Mouse (Mus musculus): Measurements from ENCODE around the gene Stx17. TPM values are rescaled to one million over a fixed set of nuclear protein-coding genes. Genes with fewer than 3 reads are reported as not detected.

The Stx17 gene
- total and polyA plus RNA-seq, 2 experiments from 2014 or later, result 24.6 to 26.8 TPM

DNA sequence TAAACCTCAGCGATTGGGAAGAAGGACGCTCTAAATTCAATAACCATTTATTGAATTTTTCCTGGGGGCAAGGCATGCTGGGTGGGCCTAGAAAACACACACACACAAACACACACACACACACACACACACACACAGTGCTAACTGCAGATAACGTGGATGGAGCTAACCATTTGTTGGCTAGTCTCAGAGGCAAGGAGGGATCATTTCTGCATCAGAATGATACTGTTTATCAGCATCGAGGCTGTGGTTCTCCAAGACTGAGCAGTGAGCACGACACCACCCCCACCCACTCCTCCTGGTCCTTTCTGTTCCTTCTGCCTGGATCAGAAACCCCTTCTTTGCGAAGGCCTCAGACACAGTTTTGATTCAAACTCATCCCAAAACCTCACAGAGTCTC is 38.1 kb upstream of the Stx17 start:
- H3K4me3 ChIP-seq (ENCODE audit: low read depth, low read length), result no peak overlapping the region
- WGBS, result 49% methylated on average over 6 of the region's 6 CpGs
- TF ChIP-seq CTCF (IDR thresholded peaks at IDR 0.05), result no peak
- DNase-seq (ENCODE audit: low spot score) (no peak), ATAC-seq (ENCODE audit: low FRiP score) (no peak)
- H3K4me1 ChIP-seq (ENCODE audit: insufficient read depth, low read length), result no peaks in the 10 kb centered on the region
- H3K9ac ChIP-seq (replicated peaks; ENCODE audit: low read length, poor library complexity, severe bottlenecking), result no peak overlapping the region
- H3K27ac ChIP-seq (ENCODE audit: low read depth, low read length), result no peak overlapping the region
- H3K27me3 ChIP-seq (ENCODE audit: insufficient read depth, low read length), result no peaks in the 10 kb centered on the region
- no peak overlapping the region for H3K4me2 ChIP-seq (ENCODE audit: low read depth, low read length, poor library complexity, severe bottlenecking)
- no peaks in the 10 kb centered on the region for H3K36me3 ChIP-seq (ENCODE audit: insufficient read depth, low read length)
- no peaks in the 10 kb centered on the region for H3K9me3 ChIP-seq (ENCODE audit: low read length)

DNA sequence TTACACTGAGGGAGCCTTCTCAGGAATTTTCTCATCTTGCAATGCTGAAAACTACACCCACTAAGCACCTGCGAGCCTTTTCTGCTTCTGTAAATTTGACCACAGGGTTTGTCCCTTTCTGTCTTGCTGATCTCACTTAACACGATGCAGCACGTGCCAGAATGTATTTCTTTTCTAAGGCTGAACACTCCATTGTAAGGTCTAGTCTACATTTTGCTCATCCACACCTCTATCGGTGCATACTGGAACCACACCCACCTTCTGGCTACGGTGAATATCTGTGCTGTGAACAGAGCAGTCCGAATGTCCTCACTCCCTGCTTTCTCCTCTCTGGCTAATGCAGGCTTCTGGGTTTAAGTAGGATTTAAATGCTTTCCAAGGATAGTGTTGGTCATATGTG is 37.2 kb upstream of the Stx17 start:
- 89% methylated on average over 6 of the region's 6 CpGs for WGBS
- H3K4me2 ChIP-seq (ENCODE audit: low read depth, low read length, poor library complexity, severe bottlenecking), result no peak overlapping the region
- TF ChIP-seq CTCF (IDR thresholded peaks at IDR 0.05), result 0 out of 2 replicates have a peak, but pooled peaks have one; percentile 6
- no peak overlapping the region for H3K27ac ChIP-seq (ENCODE audit: low read depth, low read length)
- no peak overlapping the region for H3K4me3 ChIP-seq (ENCODE audit: low read depth, low read length)
- H3K27me3 ChIP-seq (ENCODE audit: insufficient read depth, low read length), result no peaks in the 10 kb centered on the region
- H3K9me3 ChIP-seq (ENCODE audit: low read length), result no peaks in the 10 kb centered on the region
- DNase-seq (ENCODE audit: low spot score), result no peak
- no peak for ATAC-seq (ENCODE audit: low FRiP score)
- no peaks in the 10 kb centered on the region for H3K4me1 ChIP-seq (ENCODE audit: insufficient read depth, low read length)
- no peaks in the 10 kb centered on the region for H3K36me3 ChIP-seq (ENCODE audit: insufficient read depth, low read length)
- no peak overlapping the region for H3K9ac ChIP-seq (replicated peaks; ENCODE audit: low read length, poor library complexity, severe bottlenecking)

DNA sequence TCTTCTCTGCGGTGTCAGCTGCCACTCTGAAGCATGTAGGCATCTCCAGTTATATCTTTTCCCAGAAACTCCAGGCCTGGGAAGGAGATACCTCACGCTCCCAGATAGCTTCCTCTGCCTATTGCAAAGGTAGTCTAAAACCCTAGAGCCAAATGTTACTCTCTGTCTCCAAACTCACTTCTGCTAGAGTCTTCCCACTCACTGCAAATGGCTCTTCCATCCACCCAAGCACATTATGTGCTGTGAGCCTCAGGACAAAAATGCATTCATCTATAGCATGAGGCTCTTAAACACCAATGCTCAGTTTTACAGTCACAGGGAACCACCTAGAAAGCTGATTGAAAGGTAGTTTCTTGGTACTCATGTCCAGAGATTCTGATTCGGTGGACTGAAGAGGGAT is 31.5 kb upstream of the Stx17 start:
- no peak overlapping the region for H3K4me2 ChIP-seq (ENCODE audit: low read depth, low read length, poor library complexity, severe bottlenecking)
- TF ChIP-seq CTCF (IDR thresholded peaks at IDR 0.05), result no peak
- no peak for DNase-seq (ENCODE audit: low spot score)
- H3K36me3 ChIP-seq (ENCODE audit: insufficient read depth, low read length), result no peaks in the 10 kb centered on the region
- H3K27ac ChIP-seq (ENCODE audit: low read depth, low read length), result no peak overlapping the region
- H3K9me3 ChIP-seq (ENCODE audit: low read length), result no peaks in the 10 kb centered on the region
- ATAC-seq (ENCODE audit: low FRiP score), result no peak
- H3K27me3 ChIP-seq (ENCODE audit: insufficient read depth, low read length), result no peaks in the 10 kb centered on the region
- H3K9ac ChIP-seq (replicated peaks; ENCODE audit: low read length, poor library complexity, severe bottlenecking), result no peak overlapping the region
- H3K4me3 ChIP-seq (ENCODE audit: low read depth, low read length), result no peak overlapping the region
- H3K4me1 ChIP-seq (ENCODE audit: insufficient read depth, low read length), result no peaks in the 10 kb centered on the region
- WGBS, result 78% methylated on average over 3 of the region's 3 CpGs

DNA sequence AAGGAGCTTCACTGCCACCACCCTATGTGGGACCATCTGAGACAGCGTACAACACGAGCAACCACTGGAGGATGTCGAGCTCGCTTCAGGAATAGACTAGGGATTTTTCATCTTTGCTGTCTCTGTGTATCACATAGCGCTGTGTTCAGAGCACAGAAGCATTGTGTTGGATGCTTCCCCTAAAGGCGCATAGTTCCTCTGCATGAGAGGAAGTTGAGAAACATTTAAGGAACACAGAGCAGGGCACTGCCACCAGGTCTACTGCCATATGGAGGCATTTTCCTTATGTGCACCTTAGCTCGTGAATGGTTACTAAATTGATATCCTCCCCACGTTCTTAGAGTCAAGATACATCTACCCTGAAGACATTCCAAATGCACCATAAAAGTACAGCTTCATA is 24.5 kb upstream of the Stx17 start:
- no peak for TF ChIP-seq CTCF (IDR thresholded peaks at IDR 0.05)
- Histone ChIP-seq H3K4me3 (ENCODE audit: low read depth, low read length) (no peak overlapping the region), H3K27me3 (ENCODE audit: insufficient read depth, low read length) (no peaks in the 10 kb centered on the region), H3K36me3 (ENCODE audit: insufficient read depth, low read length) (no peaks in the 10 kb centered on the region), H3K9ac (replicated peaks; ENCODE audit: low read length, poor library complexity, severe bottlenecking) (no peak overlapping the region), H3K9me3 (ENCODE audit: low read length) (no peaks in the 10 kb centered on the region), H3K4me2 (ENCODE audit: low read depth, low read length, poor library complexity, severe bottlenecking) (no peak overlapping the region), H3K27ac (ENCODE audit: low read depth, low read length) (no peak overlapping the region), H3K4me1 (ENCODE audit: insufficient read depth, low read length) (no peaks in the 10 kb centered on the region)
- DNase-seq (ENCODE audit: low spot score), result no peak
- no peak for ATAC-seq (ENCODE audit: low FRiP score)
- 86% methylated on average over 8 of the region's 8 CpGs for WGBS

DNA sequence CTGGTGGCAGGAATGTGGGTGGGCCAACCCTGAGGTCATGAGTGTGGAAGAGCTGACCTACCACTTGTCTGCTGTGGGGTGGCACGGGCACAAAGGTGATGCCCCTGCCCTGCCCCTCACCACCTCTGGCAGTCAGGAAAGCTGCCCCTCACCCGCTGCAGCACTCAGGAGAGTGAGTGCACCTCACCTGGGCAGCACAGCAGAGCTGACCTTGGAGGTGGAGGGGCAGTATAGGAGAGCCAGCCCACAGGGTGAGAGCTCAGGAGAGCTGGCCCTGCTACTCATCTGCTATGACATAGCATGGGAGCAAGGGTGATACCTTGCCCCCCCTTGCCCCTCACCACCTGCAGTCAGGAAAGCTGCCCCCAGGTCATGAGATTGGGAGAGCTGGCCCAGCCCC is 22.7 kb upstream of the Stx17 start:
- Histone ChIP-seq H3K9ac (replicated peaks; ENCODE audit: low read length, poor library complexity, severe bottlenecking) (no peak overlapping the region), H3K27ac (ENCODE audit: low read depth, low read length) (no peak overlapping the region), H3K36me3 (ENCODE audit: insufficient read depth, low read length) (no peaks in the 10 kb centered on the region), H3K27me3 (ENCODE audit: insufficient read depth, low read length) (no peaks in the 10 kb centered on the region), H3K9me3 (ENCODE audit: low read length) (no peaks in the 10 kb centered on the region), H3K4me1 (ENCODE audit: insufficient read depth, low read length) (no peaks in the 10 kb centered on the region), H3K4me2 (ENCODE audit: low read depth, low read length, poor library complexity, severe bottlenecking) (no peak overlapping the region), H3K4me3 (ENCODE audit: low read depth, low read length) (no peak overlapping the region)
- 81% methylated on average over 2 of the region's 2 CpGs for WGBS
- no peak for TF ChIP-seq CTCF (IDR thresholded peaks at IDR 0.05)
- DNase-seq (ENCODE audit: low spot score), result no peak
- no peak for ATAC-seq (ENCODE audit: low FRiP score)

DNA sequence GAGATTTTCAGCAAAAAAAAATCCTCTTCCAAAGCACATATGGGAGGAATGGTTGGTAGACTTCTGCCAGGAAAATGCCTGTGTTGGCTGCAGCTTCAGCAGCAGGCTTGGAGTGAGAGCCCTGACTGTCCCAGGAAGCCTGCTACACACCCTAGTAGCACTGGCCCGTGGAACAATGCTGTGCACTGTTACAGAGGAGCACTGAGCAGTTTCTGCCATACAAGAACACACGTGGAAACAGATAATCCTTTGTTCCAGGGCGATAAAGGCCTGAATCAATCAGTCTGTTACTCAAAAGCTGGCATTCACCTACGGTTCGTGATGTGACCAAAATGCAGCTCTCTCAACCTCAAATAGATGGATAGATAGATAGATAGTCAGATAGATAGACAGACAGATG is 19.3 kb upstream of the Stx17 start:
- Histone ChIP-seq H3K4me2 (ENCODE audit: low read depth, low read length, poor library complexity, severe bottlenecking) (no peak overlapping the region), H3K9me3 (ENCODE audit: low read length) (no peaks in the 10 kb centered on the region), H3K9ac (replicated peaks; ENCODE audit: low read length, poor library complexity, severe bottlenecking) (no peak overlapping the region), H3K4me3 (ENCODE audit: low read depth, low read length) (no peak overlapping the region), H3K4me1 (ENCODE audit: insufficient read depth, low read length) (no peaks in the 10 kb centered on the region), H3K27me3 (ENCODE audit: insufficient read depth, low read length) (no peaks in the 10 kb centered on the region), H3K36me3 (ENCODE audit: insufficient read depth, low read length) (no peaks in the 10 kb centered on the region), H3K27ac (ENCODE audit: low read depth, low read length) (no peak overlapping the region)
- TF ChIP-seq CTCF (IDR thresholded peaks at IDR 0.05), result no peak
- peak; percentile 21 for DNase-seq (ENCODE audit: low spot score)
- ATAC-seq (ENCODE audit: low FRiP score), result no peak
- WGBS, result 64% methylated on average over 5 of the region's 5 CpGs
